Mouse (Mus musculus) central nervous system, embryonic 11.5 days (tissue): ENCODE data around the gene Fbln2. TPM values are rescaled to one million over a fixed set of nuclear protein-coding genes. Genes with fewer than 3 reads are reported as not detected.

ENCODE experiments used
- polyA plus RNA-seq: library from polyadenylated mRNA; depleted of rRNA; stranded (reverse); fragments of >200 nt; gene quantifications from 2 replicates; pipeline ENCODE4 v1.2.3, GENCODE M21; 2012; rRNA removed

The Fbln2 gene
- polyA plus RNA-seq, result 32.4 and 74.0 TPM in 2 replicates

DNA sequence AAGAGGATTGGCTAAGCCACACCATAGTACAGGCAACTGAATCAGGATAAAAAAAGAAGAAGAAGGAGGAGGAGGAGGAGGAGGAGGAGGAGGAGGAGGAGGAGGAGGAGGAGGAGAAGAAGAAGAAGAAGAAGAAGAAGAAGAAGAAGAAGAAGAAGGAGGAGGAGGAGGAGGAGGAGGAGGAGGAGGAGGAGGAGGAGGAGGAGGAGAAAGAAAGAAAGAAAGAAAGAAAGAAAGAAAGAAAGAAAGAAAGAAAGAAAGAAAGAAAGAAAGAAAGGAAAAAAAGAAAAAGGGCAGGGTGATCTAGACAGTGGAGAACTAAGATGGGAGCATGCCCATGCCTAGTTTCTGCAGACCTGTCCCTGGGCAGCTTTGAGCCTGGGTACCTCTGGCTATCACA is at the start of gene Fbln2:
Gene Fbln2, plus strand, starts transcription at position 301 of the 400 bp plus-strand sequence.

Other genes with a start within 250 kb of the Fbln2 start
- 31.5 and 48.1 TPM in 2 replicates for gene Iqsec1, start 223.8 kb upstream of the Fbln2 start, polyA plus RNA-seq
- 14.2 and 17.0 TPM in 2 replicates for gene Nup210, start 95.6 kb upstream of the Fbln2 start, polyA plus RNA-seq
- gene Hdac11, start 55.8 kb upstream of the Fbln2 start, polyA plus RNA-seq, result 36.6 and 44.5 TPM in 2 replicates
- 7.2 and 7.5 TPM in 2 replicates for gene Wnt7a, start 198.9 kb downstream of the Fbln2 start, polyA plus RNA-seq